Mouse (Mus musculus) midbrain, embryonic 11.5 days (tissue): ENCODE data around the gene Cul5. TPM values are rescaled to one million over a fixed set of nuclear protein-coding genes. Genes with fewer than 3 reads are reported as not detected.
A peak's percentile ranks its signal among the peaks of the same experiment; 100 is the strongest.

Source experiments
- ATAC-seq: fragments of 200-750 bp; cut with Nextera tagmentation; 2 replicates; pipeline ENCODE4 v1.8.0; 2017; ENCODE audit warnings: moderate TSS enrichment, moderate library complexity; ENCODE audit not compliant: low FRiP score
- DNase-seq: peaks from one replicate; pipeline ENCODE4 v3.0.0; 2015; ENCODE audit warnings: low spot score; ENCODE audit errors: missing footprints
- H3K27ac ChIP-seq: fragments of 300-500 bp; sonication (generic); 2 replicates; pipeline ENCODE4 v1.5.1; 2014; ENCODE audit warnings: low read depth, low read length
- H3K27me3 ChIP-seq: fragments of 300-500 bp; sonication (generic); 2 replicates; pipeline ENCODE4 v1.6.1; 2014; ENCODE audit warnings: mild to moderate bottlenecking, low read length, moderate library complexity, mixed read lengths; ENCODE audit not compliant: control insufficient read depth, insufficient read depth
- H3K36me3 ChIP-seq: fragments of 300-500 bp; sonication (generic); 2 replicates; pipeline ENCODE4 v1.6.1; 2014; ENCODE audit warnings: mild to moderate bottlenecking, low read length, moderate library complexity, mixed read lengths; ENCODE audit not compliant: control insufficient read depth, insufficient read depth
- H3K4me1 ChIP-seq: fragments of 300-500 bp; sonication (generic); 2 replicates; pipeline ENCODE4 v1.6.1; 2014; ENCODE audit warnings: low read length; ENCODE audit not compliant: control insufficient read depth, insufficient read depth
- H3K4me2 ChIP-seq: fragments of 300-500 bp; sonication (generic); 2 replicates; pipeline ENCODE4 v1.6.1; 2014; ENCODE audit warnings: mild to moderate bottlenecking, moderate library complexity
- H3K4me3 ChIP-seq: fragments of 300-500 bp; sonication (generic); 2 replicates; pipeline ENCODE4 v1.5.1; 2014; ENCODE audit warnings: low read depth, low read length
- H3K9ac ChIP-seq: fragments of 300-500 bp; sonication (generic); 2 replicates; pipeline ENCODE4 v1.6.1; 2014; ENCODE audit warnings: low read length
- H3K9me3 ChIP-seq: fragments of 300-500 bp; sonication (generic); 2 replicates; pipeline ENCODE4 v1.6.1; 2016; ENCODE audit warnings: low read length; ENCODE audit not compliant: control insufficient read depth
- WGBS: fragments of 180-500 bp; shearing (Covaris S2); extraction: QIAGEN DNeasy Blood & Tissue Kit; methylation state at CpG from one replicate; pipeline ENCODE4 v1.1.7; 2014; 5-methylcytosine and 5-hydroxymethylcytosine counted together
- polyA plus RNA-seq: library from polyadenylated mRNA; unstranded; fragments of >200 nt; fragmentation: Nextera tagmentation; extraction: Ambion mirVana; gene quantifications from 2 replicates; pipeline ENCODE4 v1.2.1, GENCODE M21; 2014

The Cul5 gene
- polyA plus RNA-seq, 1 experiment from 2014 or later, result 41.6 TPM

GRCm38 (mm10) chr9:53680851-53681250 lies 11.0 kb upstream of the Cul5 start:
- WGBS, result 89% methylated on average over 1 of the region's 1 CpGs
- Histone ChIP-seq H3K27me3 (no peaks in the 10 kb centered on the region), H3K9me3 (no peaks in the 10 kb centered on the region; the same call in 1 of the 2 replicates), H3K9ac (no peak overlapping the region), H3K4me2 (no peak overlapping the region), H3K4me3 (no peak overlapping the region), H3K27ac (no peak overlapping the region), H3K4me1 (no peaks in the 10 kb centered on the region), H3K36me3 (no peaks in the 10 kb centered on the region)
- DNase-seq, result no peak
- no peak for ATAC-seq

DNA sequence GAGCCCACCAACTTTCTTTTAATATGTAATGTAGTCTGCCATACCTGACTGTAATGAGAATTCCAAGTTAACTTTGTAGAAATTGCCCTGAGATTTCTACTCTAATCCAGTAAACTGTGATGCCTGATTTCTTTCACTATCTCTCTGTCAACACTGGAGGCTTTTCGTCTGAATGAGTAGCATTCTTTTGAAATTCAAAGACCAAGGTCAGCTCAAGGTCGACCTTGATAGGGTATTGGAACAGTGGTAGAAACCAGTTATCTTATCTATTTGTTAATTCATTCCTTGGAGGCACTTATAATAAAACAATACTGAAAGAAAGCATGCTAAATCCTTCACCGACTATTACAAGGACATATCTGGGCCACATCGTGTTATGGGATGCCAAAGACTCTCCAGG lies 7.1 kb upstream of the Cul5 start:
- 67% methylated on average over 4 of the region's 4 CpGs for WGBS
- Histone ChIP-seq H3K4me2 (no peak overlapping the region), H3K4me3 (no peak overlapping the region), H3K9ac (no peak overlapping the region), H3K27me3 (no peaks in the 10 kb centered on the region), H3K27ac (no peak overlapping the region), H3K9me3 (no peaks in the 10 kb centered on the region; the same call in 1 of the 2 replicates), H3K36me3 (no peaks in the 10 kb centered on the region), H3K4me1 (no peaks in the 10 kb centered on the region)
- DNase-seq (no peak), ATAC-seq (no peak)

DNA sequence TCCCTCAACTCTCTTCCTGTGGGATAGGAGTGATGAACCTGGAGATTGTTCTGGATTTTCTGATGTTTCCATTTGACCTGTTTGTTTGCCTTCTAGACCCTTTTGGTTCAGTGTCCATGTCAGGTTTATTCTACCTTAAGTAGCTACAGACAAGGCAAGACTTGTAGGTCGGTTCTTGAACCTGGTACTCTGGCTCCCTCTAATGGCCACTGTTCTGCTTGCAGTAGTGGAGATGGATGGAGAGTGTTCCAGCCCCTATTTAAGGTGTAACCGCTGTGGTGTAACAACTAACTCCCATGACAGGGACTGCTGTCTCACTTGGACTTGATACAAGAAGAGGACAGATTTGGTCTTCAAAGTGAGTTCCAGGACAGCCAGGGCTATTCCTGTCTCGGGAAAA lies 3.8 kb upstream of the Cul5 start:
- 18% methylated on average over 3 of the region's 3 CpGs for WGBS
- ATAC-seq, result no peak

GRCm38 (mm10) chr9:53667020-53667669 lies 2.7 kb downstream of the Cul5 start:
- peak; percentile 97 for ATAC-seq
- Histone ChIP-seq H3K27me3 (no peaks in the 10 kb centered on the region), H3K9ac (peak overlapping the region; percentile 99), H3K36me3 (no peaks in the 10 kb centered on the region), H3K4me1 (peaks cover 11% of the 10 kb centered on the region; the same call in 1 of the 2 replicates), H3K27ac (peak overlapping the region; percentile 91), H3K4me2 (peak overlapping the region; percentile 68), H3K4me3 (peak overlapping the region; percentile 88), H3K9me3 (no peaks in the 10 kb centered on the region)
- DNase-seq, result peak; percentile 100
- under 1% methylated on average over 71 of the region's 74 CpGs for WGBS

More for the DNA sequence above, 3.8 kb upstream of the Cul5 start:
- H3K4me2 ChIP-seq, result no peak overlapping the region
- H3K4me1 ChIP-seq, result no peaks in the 10 kb centered on the region
- no peaks in the 10 kb centered on the region; the same call in 1 of the 2 replicates for H3K9me3 ChIP-seq
- no peak overlapping the region for H3K9ac ChIP-seq
- DNase-seq, result peak; percentile 93
- no peaks in the 10 kb centered on the region for H3K27me3 ChIP-seq
- H3K4me3 ChIP-seq, result no peak overlapping the region
- no peak overlapping the region for H3K27ac ChIP-seq
- H3K36me3 ChIP-seq, result no peaks in the 10 kb centered on the region

DNA sequence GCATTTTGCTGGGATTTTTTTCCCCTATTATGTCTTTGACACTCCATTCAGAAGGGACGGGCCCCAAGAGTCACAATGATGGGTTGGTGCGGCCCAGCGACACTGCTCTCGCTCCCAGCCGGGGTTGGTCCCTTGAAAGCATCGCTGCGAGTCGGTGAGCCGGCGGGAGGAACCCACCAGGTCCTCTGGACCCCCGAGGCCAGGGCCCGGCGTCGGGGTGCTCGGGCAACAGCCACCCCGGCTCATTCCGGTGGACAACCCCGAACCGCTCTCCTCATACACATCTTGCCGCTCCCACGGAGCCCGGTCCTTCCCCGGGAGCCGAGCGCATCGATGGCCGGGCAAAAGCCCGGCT lies 3.2 kb downstream of the Cul5 start:
- no peak for DNase-seq
- H3K4me3 ChIP-seq, result peak overlapping the region; percentile 88
- peak overlapping the region; percentile 68 for H3K4me2 ChIP-seq
- no peaks in the 10 kb centered on the region for H3K9me3 ChIP-seq
- ATAC-seq, result peak; percentile 54; the same call in 1 of the 2 replicates
- peak overlapping the region; percentile 99 for H3K9ac ChIP-seq
- H3K27me3 ChIP-seq, result no peaks in the 10 kb centered on the region
- H3K4me1 ChIP-seq, result peaks cover 11% of the 10 kb centered on the region; the same call in 1 of the 2 replicates
- no peaks in the 10 kb centered on the region for H3K36me3 ChIP-seq
- WGBS, result 0% methylated on average over 28 of the region's 28 CpGs
- peak overlapping the region; percentile 91 for H3K27ac ChIP-seq

DNA sequence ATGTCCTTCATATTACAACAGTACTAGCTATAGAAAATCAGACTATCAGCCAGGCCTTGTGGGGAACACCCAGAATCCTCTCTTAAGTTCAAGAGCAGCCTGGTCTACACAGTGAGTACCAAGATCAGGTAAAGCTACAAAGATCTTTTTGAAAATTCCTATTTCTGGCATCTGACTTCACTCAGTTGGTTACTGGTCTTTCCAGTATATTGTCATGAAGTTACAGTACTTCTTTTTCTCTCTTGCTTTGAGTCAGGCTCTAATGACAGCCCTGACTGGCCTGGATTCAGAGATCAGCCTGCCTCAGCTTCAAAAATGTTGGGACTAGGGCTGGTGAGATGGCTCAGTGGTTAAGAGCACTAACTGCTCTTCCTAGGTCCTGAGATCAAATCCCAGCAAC lies 4.4 kb downstream of the Cul5 start:
- Histone ChIP-seq H3K4me3 (no peak overlapping the region), H3K9ac (no peak overlapping the region), H3K27ac (no peak overlapping the region), H3K4me1 (peaks cover 11% of the 10 kb centered on the region; the same call in 1 of the 2 replicates), H3K4me2 (peak overlapping the region; percentile 68; the same call in 1 of the 2 replicates), H3K9me3 (no peaks in the 10 kb centered on the region), H3K27me3 (no peaks in the 10 kb centered on the region), H3K36me3 (no peaks in the 10 kb centered on the region)
- DNase-seq, result no peak
- ATAC-seq, result no peak

GRCm38 (mm10) chr9:53664819-53665218 lies 5.0 kb downstream of the Cul5 start:
- no peak for ATAC-seq
- Histone ChIP-seq H3K4me3 (no peak overlapping the region), H3K27ac (no peak overlapping the region), H3K9me3 (no peaks in the 10 kb centered on the region), H3K4me1 (peaks cover 11% of the 10 kb centered on the region; the same call in 1 of the 2 replicates), H3K27me3 (no peaks in the 10 kb centered on the region), H3K4me2 (no peak overlapping the region), H3K36me3 (no peaks in the 10 kb centered on the region), H3K9ac (no peak overlapping the region)
- WGBS, result 86% methylated on average over 2 of the region's 2 CpGs
- no peak for DNase-seq

GRCm38 (mm10) chr9:53634796-53635195 lies 35.0 kb downstream of the Cul5 start:
- ATAC-seq, result no peak
- no peak overlapping the region for H3K9ac ChIP-seq
- H3K9me3 ChIP-seq, result no peaks in the 10 kb centered on the region
- H3K4me2 ChIP-seq, result no peak overlapping the region
- no peak for DNase-seq
- 95% methylated on average over 6 of the region's 6 CpGs for WGBS
- H3K4me3 ChIP-seq, result no peak overlapping the region
- no peaks in the 10 kb centered on the region for H3K27me3 ChIP-seq
- H3K27ac ChIP-seq, result no peak overlapping the region
- no peaks in the 10 kb centered on the region for H3K4me1 ChIP-seq
- H3K36me3 ChIP-seq, result peaks cover 7% of the 10 kb centered on the region; the same call in 1 of the 2 replicates

DNA sequence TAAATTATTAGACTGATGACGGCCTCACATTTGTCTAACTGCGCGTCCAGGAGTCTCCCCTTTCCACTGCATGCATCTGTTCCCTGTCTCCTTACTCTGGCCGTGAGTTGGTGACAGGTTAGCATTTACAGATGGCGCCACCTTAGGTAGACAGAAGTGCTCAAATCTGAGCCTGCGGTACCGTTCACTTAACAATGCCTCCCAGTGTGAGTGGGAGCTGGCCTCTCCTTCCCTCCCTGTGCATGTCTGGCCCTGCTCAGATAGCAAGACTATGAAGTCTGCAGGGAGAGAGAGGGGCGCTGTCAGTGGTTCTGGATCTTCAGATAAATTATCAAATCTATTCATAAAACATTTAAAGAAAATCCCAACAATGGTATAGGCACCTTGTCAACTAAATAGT lies 54.6 kb downstream of the Cul5 start:
- Histone ChIP-seq H3K4me3 (no peak overlapping the region), H3K9me3 (no peaks in the 10 kb centered on the region), H3K4me1 (no peaks in the 10 kb centered on the region), H3K36me3 (peaks cover 6% of the 10 kb centered on the region; the same call in 1 of the 2 replicates), H3K27me3 (no peaks in the 10 kb centered on the region), H3K9ac (no peak overlapping the region), H3K4me2 (no peak overlapping the region), H3K27ac (no peak overlapping the region)
- ATAC-seq, result no peak
- no peak for DNase-seq
- WGBS, result 88% methylated on average over 8 of the region's 8 CpGs
